ENCODE assay signal across 8 mouse cellular contexts in genomic region chr3:152151725-152152482, GRCm38 (mm10). TPM values are rescaled to one million over a fixed set of nuclear protein-coding genes. Genes with fewer than 3 reads are reported as not detected.
DNase-seq lines count a peak whose midpoint lies in the region; ATAC-seq lines count a peak whose summit lies in the region.

No protein-coding gene starts in this region.

- DNase-seq in neural tube, embryonic 11.5 days (ENCODE audit: low spot score), result no peak
- DNase-seq in neural tube, embryonic 10.5 days (ENCODE audit: extremely low spot score, low spot score), result no peak
- DNase-seq in forebrain, embryonic 14.5 days (ENCODE audit: low spot score), result no peak
- peak; percentile 64 for DNase-seq in kidney, postnatal 14 days
- DNase-seq in cerebellum, postnatal 10 days, result no peak
- no peak for DNase-seq in left cerebral cortex, postnatal 4 days
- no peak for DNase-seq in right cerebral cortex, adult 2 months (ENCODE audit: low spot score in 2 of 2)

- H3K9ac ChIP-seq in neural tube, embryonic 11.5 days (ENCODE audit: low read length), result no peak overlapping the region
- no peak overlapping the region for H3K9ac ChIP-seq in forebrain, embryonic 14.5 days (ENCODE audit: low read length)
- peak overlapping the region; percentile 42; the same call in 1 of the 2 replicates for H3K9ac ChIP-seq in midbrain, embryonic 16.5 days (ENCODE audit: low read depth, low read length)

- H3K4me3 ChIP-seq in neural tube, embryonic 11.5 days (ENCODE audit: low read depth, low read length), result no peak overlapping the region
- no peak overlapping the region for H3K4me3 ChIP-seq in forebrain, embryonic 14.5 days (ENCODE audit: low read depth, low read length)
- H3K4me3 ChIP-seq in midbrain, embryonic 16.5 days (ENCODE audit: low read depth, low read length), result peak overlapping the region; percentile 15

- H3K27ac ChIP-seq in neural tube, embryonic 11.5 days (ENCODE audit: low read depth, low read length), result no peak overlapping the region
- no peak overlapping the region for H3K27ac ChIP-seq in forebrain, embryonic 14.5 days (ENCODE audit: low read depth, low read length)
- no peak overlapping the region for H3K27ac ChIP-seq in midbrain, embryonic 16.5 days (ENCODE audit: low read length)

- no peak for ATAC-seq in neural tube, embryonic 11.5 days (ENCODE audit: insufficient read depth, low FRiP score, low TSS enrichment)
- peak; percentile 42; the same call in 1 of the 2 replicates for ATAC-seq in forebrain, embryonic 14.5 days
- 0 out of 2 replicates have a peak, but pooled peaks have one; percentile 40 for ATAC-seq in midbrain, embryonic 16.5 days

- no peaks in the 10 kb centered on the region for H3K36me3 ChIP-seq in neural tube, embryonic 11.5 days (ENCODE audit: control insufficient read depth, insufficient read depth, low read length)
- H3K36me3 ChIP-seq in forebrain, embryonic 14.5 days (ENCODE audit: control insufficient read depth, insufficient read depth, low read length), result no peaks in the 10 kb centered on the region
- H3K36me3 ChIP-seq in midbrain, embryonic 16.5 days (ENCODE audit: control insufficient read depth, insufficient read depth, low read length), result no peaks in the 10 kb centered on the region

- no peaks in the 10 kb centered on the region for H3K4me1 ChIP-seq in neural tube, embryonic 11.5 days (ENCODE audit: control insufficient read depth, insufficient read depth, low read length)
- no peaks in the 10 kb centered on the region; the same call in 1 of the 2 replicates for H3K4me1 ChIP-seq in forebrain, embryonic 14.5 days (ENCODE audit: control insufficient read depth, insufficient read depth, low read length)
- no peaks in the 10 kb centered on the region; the same call in 1 of the 2 replicates for H3K4me1 ChIP-seq in midbrain, embryonic 16.5 days (ENCODE audit: control insufficient read depth, insufficient read depth, low read length)

- 60% methylated on average over 21 of the region's 29 CpGs for WGBS in neural tube, embryonic 11.5 days
- 61% methylated on average over 29 of the region's 29 CpGs for WGBS in forebrain, embryonic 14.5 days
- 63% methylated on average over 29 of the region's 29 CpGs for WGBS in midbrain, embryonic 16.5 days

- no peaks in the 10 kb centered on the region for H3K9me3 ChIP-seq in neural tube, embryonic 11.5 days (ENCODE audit: control insufficient read depth, low read length)
- no peaks in the 10 kb centered on the region for H3K9me3 ChIP-seq in forebrain, embryonic 14.5 days (replicated peaks; ENCODE audit: control insufficient read depth, low read length)
- no peaks in the 10 kb centered on the region for H3K9me3 ChIP-seq in midbrain, embryonic 16.5 days (replicated peaks; ENCODE audit: control insufficient read depth, low read length, poor library complexity, severe bottlenecking)

- H3K4me2 ChIP-seq in neural tube, embryonic 11.5 days (ENCODE audit: low read depth), result peak overlapping the region; percentile 26; the same call in 1 of the 2 replicates
- peak overlapping the region; percentile 20; the same call in 1 of the 2 replicates for H3K4me2 ChIP-seq in forebrain, embryonic 14.5 days (ENCODE audit: low read length)
- H3K4me2 ChIP-seq in midbrain, embryonic 16.5 days (ENCODE audit: low read length), result peak overlapping the region; percentile 38

- intact Hi-C loops in left cerebral cortex, postnatal 4 days (cut with DNase I), result no loop called here

- H3K27me3 ChIP-seq in neural tube, embryonic 11.5 days (ENCODE audit: control insufficient read depth, insufficient read depth, low read length), result no peaks in the 10 kb centered on the region
- no peaks in the 10 kb centered on the region for H3K27me3 ChIP-seq in forebrain, embryonic 14.5 days (replicated peaks; ENCODE audit: control insufficient read depth, insufficient read depth, low read length)
- no peaks in the 10 kb centered on the region for H3K27me3 ChIP-seq in midbrain, embryonic 16.5 days (ENCODE audit: control insufficient read depth, insufficient read depth, low read depth, low read length)

RNA-seq across cellular contexts. Expression of gene Gipc2, which starts 14.1 kb away (rescaled TPM):
- polyA plus RNA-seq in neural tube, embryonic 11.5 days (2014; fragmentation: Nextera tagmentation; extraction: Ambion mirVana), result 1.1 and 1.6 TPM in 2 replicates
- polyA plus RNA-seq in forebrain, embryonic 14.5 days (2014; fragmentation: Nextera tagmentation; extraction: Ambion mirVana), result 3.1 and 4.7 TPM in 2 replicates
- 13.6 and 16.2 TPM in 2 replicates for polyA plus RNA-seq in midbrain, embryonic 16.5 days (2015; fragmentation: Nextera tagmentation; extraction: Ambion mirVana)
- total RNA-seq in left cerebral cortex, postnatal 4 days (2021), result 1 to 10 TPM; 4.0 to 7.3 TPM

RNA-seq across cellular contexts. Expression of gene Dnajb4, which starts 58.2 kb away (rescaled TPM):
- polyA plus RNA-seq in neural tube, embryonic 11.5 days (2014; fragmentation: Nextera tagmentation; extraction: Ambion mirVana), result 26.5 and 27.0 TPM in 2 replicates
- 21.6 and 28.2 TPM in 2 replicates for polyA plus RNA-seq in forebrain, embryonic 14.5 days (2014; fragmentation: Nextera tagmentation; extraction: Ambion mirVana)
- 48.8 and 52.5 TPM in 2 replicates for polyA plus RNA-seq in midbrain, embryonic 16.5 days (2015; fragmentation: Nextera tagmentation; extraction: Ambion mirVana)
- 10 to 100 TPM; 38.4 to 42.9 TPM for total RNA-seq in left cerebral cortex, postnatal 4 days (2021)

RNA-seq across cellular contexts. Expression of gene Fubp1, which starts 58.3 kb away (rescaled TPM):
- 399 and 403 TPM in 2 replicates for polyA plus RNA-seq in neural tube, embryonic 11.5 days (2014; fragmentation: Nextera tagmentation; extraction: Ambion mirVana)
- polyA plus RNA-seq in forebrain, embryonic 14.5 days (2014; fragmentation: Nextera tagmentation; extraction: Ambion mirVana), result 292 and 293 TPM in 2 replicates
- 191 and 239 TPM in 2 replicates for polyA plus RNA-seq in midbrain, embryonic 16.5 days (2015; fragmentation: Nextera tagmentation; extraction: Ambion mirVana)
- total RNA-seq in left cerebral cortex, postnatal 4 days (2021), result 100 to 1,000 TPM; 216 to 229 TPM
